Mouse (Mus musculus) E14TG2a.4 (cell line): ENCODE data around the gene Tgfbr3.

Source experiments
- CTCF ChIP-seq: conservative IDR thresholded peaks from 2 replicates; pipeline ENCODE4 v1.5.1; 2014; ENCODE audit warnings: low read length
- NANOG ChIP-seq: IDR thresholded peaks from 2 replicates; pipeline ENCODE4 v1.6.1; 2014; ENCODE audit warnings: borderline replicate concordance, low read length, mixed read lengths

DNA sequence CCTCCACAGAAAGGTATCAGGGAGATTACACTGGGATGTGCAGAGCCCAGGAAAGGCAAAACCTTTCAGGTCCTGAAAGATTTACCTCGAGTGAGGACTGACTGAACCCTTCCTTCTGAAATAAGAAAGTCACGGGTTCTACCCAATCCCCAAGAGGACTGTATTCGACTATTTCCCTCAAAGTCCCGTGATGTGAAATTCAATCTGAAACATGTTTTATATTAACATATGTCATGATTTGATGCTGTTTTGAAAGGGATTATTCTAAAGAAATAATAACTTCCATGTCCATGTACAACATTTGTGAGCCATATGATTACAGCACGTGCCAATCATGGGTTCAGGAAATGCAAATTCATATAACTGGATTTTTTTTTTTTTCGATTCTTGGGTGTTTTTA, 126.6 kb downstream of the Tgfbr3 start:
- TF ChIP-seq CTCF, result no peak
- no peak for TF ChIP-seq NANOG
